Mouse (Mus musculus): ENCODE results near the gene Mgam. TPM values are rescaled to one million over a fixed set of nuclear protein-coding genes. Genes with fewer than 3 reads are reported as not detected.

Mgam gene
- polyA plus RNA-seq (2017; shearing (Covaris generic)): not detected

DNA sequence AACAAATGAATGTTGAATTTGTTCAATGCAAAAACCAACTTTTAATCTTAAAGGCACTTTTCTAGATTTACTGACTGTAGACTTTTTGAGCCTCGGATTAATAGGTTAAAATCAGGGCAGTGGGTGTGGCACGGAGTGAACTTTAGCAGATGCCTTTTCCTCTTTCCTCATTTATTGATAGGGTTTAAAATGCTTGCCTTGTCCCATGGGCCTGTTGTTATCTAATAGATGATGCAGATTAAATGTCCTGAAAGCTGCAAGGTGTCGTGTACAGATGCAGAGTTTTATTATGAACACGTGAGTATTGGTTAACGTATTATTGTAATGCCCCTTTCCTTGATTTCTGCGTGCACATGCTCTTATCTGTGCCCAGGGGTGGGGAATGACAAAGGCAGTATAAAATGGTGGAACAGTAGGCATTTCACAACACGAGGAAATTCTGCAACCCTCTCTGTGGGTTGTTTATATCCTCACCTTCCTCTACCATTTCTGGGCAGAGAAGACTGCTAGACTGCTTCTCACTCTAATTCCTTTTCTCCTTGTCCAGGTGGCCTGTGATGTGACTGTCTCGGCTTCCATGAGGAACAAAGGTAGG is at the start of gene Mgam:
Gene Mgam (plus strand): TSS at position 426 of the 595 bp plus-strand sequence.

DNA sequence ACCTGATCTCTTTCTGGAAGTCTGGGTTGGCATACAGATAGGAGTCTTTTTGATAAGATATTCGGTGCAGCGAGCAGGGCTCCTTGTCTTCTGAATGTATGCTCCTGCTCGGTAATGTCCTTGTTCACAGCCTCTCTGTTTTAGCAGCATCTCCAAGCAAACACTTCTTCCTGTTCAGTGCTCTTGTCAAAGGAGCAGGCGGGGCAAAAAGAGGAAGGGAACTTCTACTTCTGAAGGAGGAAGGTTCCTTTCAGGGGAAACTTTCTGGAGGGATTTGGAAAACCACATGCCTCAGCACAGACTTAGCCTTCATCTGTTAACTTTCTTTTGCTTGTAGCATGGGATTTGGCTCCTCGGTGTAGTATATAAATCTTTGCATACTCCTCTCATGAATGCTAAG is 43.0 kb upstream of the Mgam start, which contains the start of gene Clec5a:
Gene Clec5a (minus strand): TSS at position 177 of the 400 bp plus-strand sequence.

DNA sequence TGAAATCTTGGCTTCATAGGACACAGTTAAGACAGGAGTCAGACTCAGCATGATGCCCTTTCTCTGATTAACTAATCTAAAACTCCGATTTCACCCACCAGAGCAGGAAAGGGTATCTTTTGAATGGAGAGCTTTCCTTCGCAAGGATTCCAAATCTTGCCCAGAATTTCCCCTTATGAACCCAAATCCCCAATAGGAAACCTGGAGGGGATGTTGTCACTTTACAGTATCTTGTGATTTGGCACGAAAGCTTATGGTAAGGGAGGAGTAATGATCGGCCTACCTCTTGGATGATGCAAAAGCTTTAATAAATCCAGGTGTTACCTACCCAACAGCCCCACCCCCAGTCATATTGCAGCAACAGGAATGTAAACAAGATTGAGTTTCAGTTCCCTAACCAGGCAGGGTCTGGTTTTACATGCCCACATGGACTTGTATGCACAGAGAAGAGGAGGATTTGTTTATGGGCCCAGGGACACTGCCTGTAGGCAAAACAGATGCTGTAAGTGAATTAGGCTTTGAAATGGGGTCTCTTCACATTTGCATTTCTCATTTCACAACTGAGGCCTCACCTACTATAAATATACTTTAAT is 15.3 kb upstream of the Mgam start, which contains the start of gene Tas2r138:
Gene Tas2r138 (minus strand): TSS at position 51 of the 593 bp plus-strand sequence.

Other genes with a start within 250 kb of the Mgam start
- gene E330009J07Rik, start 192.7 kb upstream of the Mgam start, polyA plus RNA-seq (2017; shearing (Covaris generic)): 24.0 TPM
- gene Wee2, start 189.7 kb upstream of the Mgam start, polyA plus RNA-seq (2017; shearing (Covaris generic)): 0.15 TPM
- 48.6 TPM for gene Ssbp1, start 157.5 kb upstream of the Mgam start, polyA plus RNA-seq (2017; shearing (Covaris generic))
- gene Tas2r137, start 137.6 kb upstream of the Mgam start, polyA plus RNA-seq (2017; shearing (Covaris generic)): not detected
- gene Tas2r108, start 135.3 kb upstream of the Mgam start, polyA plus RNA-seq (2017; shearing (Covaris generic)): not detected
- not detected for gene Prss37, start 109.3 kb upstream of the Mgam start, polyA plus RNA-seq (2017; shearing (Covaris generic))
- gene Olfr461, start 73.8 kb upstream of the Mgam start, polyA plus RNA-seq (2017; shearing (Covaris generic)): not detected
- 0.15 TPM for gene Olfr460, start 59.3 kb upstream of the Mgam start, polyA plus RNA-seq (2017; shearing (Covaris generic))
- gene Clec5a, start 43.0 kb upstream of the Mgam start, polyA plus RNA-seq (2017; shearing (Covaris generic)): not detected
- gene Tas2r138, start 15.5 kb upstream of the Mgam start, polyA plus RNA-seq (2017; shearing (Covaris generic)): not detected

All from effector memory CD4-positive, alpha-beta T cell, adult 5 months (primary cell).